Mouse (Mus musculus) megakaryocyte, embryonic 14.5 days (primary cell): ENCODE measurements around the gene Ush2a.

Experiments used
- FLI1 ChIP-seq: IDR thresholded peaks from 2 replicates; pipeline ENCODE4 v1.6.1; 2012; ENCODE audit warnings: low read length, inconsistent platforms, mixed read lengths
- GATA1 ChIP-seq: IDR thresholded peaks from 3 replicates; pipeline ENCODE4 v1.6.1; 2012; ENCODE audit warnings: mixed read lengths, low read length, inconsistent platforms, borderline replicate concordance

DNA sequence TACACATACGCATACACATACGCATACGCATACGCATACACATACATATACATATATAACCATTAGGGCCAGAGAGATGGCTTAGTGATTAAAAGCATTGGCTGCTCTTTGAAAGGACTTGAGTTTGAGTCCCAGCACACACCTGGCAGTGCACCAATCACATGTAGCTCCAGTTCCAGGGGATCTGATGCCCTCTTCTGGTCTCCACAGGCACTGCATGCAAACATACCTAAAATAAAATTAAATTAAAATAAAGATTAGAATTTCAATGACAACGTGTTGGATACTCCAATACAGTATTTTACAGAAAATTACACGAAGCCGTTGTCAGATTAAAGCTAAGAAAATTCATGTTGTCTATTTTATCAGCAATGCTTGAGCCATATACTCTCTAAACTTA, 336.2 kb downstream of the Ush2a start:
- no peak for TF ChIP-seq GATA1
- TF ChIP-seq FLI1, result no peak
